Mouse (Mus musculus): ENCODE results near the gene Irgc1.
A peak's percentile ranks its signal among the peaks of the same experiment; 100 is the strongest.
"Not testable (repeated sequence)": the region's sequence is repeated elsewhere in the genome, so short reads cannot be mapped to it uniquely, and the experiment has no call there.

Gene Irgc1

DNA sequence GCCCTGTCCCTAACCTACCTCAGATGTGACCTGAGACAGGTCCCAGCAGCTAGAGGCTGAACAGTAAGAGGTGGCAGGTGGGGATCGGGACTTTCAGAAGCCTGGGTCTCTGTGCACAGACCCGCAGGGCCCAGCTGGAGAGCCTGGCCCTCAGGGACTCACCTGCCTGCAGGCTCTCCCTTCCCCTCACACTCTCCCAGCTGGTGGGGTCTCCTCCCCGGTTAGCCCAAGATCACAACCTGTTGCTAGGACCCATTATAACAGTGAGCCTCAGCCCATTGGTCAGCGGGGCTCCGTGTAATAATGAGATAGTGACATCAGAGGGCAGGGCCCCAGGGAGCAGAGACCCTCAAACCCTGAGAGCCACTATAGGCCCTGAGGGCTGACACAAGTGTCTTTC is 16.8 kb downstream of the Irgc1 start:
- DNase-seq (ENCODE audit: low read depth), result no peak

DNA sequence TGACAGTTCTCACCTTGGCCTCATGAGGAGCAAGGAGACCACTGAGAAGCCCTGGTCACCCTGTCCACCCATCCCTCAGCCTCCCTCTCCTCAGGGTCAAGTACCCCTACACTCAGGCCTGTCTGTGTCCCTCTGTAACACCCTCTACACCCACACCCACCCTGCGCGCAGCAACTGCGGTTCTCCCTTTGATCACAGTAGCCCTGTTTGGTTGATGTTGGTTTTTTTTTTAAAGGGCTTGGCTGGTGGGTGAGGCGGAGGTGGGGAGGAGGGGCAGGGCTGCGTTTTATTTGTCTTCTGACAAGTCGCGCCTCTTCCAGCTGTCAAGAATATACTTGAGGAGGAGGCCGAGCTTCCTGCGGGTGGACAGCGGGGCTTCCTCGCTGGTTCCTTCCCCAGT is 20.4 kb downstream of the Irgc1 start:
- peak; percentile 75 for DNase-seq (ENCODE audit: low read depth)

DNA sequence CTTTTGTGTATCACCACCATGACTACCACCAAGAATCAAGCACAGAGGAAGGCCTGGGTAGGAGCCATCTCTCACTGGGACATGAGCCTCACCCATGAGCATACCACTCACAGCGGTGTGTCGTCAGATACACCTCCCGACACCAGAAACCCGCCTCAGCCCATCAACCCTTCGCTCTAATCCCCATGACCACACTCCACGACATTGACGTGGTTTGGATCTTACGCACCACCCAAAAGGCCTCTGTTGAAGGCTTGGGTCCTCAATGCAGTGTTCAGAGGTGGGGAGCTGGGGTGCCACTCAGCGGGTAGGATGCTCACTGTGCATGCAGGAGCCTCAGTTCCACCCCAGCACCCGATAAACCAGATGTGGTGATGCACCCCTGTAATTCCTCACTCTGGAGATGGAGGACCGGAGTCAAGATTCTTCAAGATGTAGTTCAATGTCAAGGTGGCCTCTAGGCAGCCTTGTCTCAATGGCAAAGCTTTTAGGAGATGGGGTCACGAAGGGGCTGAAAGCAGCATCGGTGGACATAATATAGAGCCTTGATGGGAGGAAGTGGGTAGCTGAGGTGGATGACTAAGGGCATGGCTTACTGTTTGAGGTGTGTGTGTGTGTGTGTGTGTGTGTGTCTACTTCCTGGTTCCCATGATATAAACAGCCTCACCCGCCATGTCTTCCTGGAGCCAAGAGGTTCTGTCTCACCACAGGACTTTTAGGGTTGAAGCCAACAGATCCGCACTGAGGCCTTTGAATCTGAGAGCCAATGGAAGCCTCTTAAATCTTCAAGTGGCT is 21.3 kb downstream of the Irgc1 start:
- DNase-seq (ENCODE audit: low read depth), result peak; percentile 83

DNA sequence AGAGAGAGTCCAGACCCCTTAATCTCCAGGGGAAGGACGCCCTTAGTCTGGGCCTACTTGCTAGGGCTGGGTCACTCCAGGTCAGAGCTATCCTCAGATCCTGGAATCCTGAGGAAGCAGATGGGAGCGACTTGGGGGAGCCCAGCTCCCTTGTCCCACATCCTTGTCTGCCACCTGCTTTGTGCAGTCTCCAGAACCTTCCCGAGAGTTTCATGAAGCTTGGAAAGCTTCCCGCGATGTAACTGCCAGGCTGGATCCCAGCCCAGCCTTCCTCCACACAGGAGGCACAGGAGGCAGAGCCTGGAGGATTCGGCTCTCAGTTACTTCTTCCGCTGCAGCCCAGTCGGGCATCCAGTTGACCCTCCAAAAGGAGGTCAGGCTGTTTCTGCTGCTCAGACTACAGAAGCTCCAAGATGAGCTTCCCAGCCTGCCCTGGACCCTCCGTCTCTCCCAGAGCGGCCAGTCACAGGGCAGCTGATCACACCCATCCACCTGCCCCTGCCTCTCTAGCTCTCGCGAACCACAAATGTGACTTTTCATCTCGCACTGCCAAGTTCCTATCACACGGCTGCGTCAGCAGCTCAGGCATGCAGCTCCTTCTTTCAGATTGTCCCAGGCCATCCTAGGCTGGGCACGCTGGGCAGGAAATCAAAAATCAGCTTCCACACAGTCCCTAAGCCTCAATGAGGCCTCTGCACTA is 22.5 kb downstream of the Irgc1 start:
- DNase-seq (ENCODE audit: low read depth), result no peak

DNA sequence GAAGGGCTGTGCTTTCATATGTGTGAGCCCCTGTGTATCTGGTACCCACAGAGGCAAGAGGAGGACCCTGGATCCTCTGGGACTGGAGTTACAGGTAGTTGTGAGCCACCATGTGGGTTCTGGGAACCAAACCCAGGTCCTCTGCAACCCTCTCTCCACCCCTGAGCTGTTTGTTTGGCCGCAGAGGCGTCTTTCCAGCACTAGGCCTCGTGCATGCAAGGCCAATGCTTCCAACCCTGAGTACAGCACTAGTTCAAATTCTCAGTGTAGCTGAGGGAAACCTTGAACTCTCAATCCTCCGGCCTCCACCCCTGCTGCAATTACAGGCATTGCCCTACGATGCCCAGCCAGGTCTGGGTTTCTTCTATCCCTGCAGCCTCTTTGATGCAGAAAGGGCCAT is 23.4 kb downstream of the Irgc1 start:
- no peak for DNase-seq (ENCODE audit: low read depth)

DNA sequence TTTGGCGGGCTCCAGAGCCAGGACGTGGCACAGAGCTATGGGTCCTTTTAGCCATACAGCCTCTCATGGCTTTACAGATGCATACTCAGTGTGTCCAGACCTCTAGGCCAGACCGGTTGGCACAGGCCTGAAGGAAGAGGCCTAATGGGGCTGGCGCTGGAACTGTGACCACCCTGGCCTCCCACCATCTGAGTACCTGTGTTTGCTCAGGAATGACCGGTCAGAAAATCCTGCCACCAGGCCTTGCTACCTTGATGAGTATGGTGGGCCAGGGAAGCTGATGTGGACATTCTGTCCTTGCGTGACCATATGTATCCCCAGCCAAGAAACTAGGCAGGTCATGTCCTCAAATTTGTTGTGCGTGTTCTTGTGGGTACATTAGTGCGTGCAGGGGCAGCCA is 24.9 kb downstream of the Irgc1 start:
- DNase-seq (ENCODE audit: low read depth), result no peak

DNA sequence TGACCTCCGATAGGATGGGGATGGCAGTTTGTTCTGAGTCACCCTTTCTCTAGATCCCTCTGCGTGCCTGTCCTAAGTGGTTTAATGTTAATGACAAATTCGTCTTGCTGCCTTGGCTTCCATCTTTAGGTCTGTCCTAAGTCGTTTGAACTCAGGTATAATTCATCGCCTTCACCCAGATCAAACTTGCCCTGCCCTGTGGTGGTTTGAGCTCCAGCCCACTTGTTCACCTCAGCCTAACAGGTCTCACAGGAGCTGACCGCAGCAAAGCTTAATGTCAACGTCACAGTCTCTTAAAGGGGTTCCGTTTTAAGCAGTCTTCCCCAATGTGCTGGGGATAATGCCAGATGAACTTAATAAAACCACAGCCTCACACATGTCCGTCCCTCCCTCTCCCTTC is 26.2 kb downstream of the Irgc1 start:
- no peak for DNase-seq (ENCODE audit: low read depth)

DNA sequence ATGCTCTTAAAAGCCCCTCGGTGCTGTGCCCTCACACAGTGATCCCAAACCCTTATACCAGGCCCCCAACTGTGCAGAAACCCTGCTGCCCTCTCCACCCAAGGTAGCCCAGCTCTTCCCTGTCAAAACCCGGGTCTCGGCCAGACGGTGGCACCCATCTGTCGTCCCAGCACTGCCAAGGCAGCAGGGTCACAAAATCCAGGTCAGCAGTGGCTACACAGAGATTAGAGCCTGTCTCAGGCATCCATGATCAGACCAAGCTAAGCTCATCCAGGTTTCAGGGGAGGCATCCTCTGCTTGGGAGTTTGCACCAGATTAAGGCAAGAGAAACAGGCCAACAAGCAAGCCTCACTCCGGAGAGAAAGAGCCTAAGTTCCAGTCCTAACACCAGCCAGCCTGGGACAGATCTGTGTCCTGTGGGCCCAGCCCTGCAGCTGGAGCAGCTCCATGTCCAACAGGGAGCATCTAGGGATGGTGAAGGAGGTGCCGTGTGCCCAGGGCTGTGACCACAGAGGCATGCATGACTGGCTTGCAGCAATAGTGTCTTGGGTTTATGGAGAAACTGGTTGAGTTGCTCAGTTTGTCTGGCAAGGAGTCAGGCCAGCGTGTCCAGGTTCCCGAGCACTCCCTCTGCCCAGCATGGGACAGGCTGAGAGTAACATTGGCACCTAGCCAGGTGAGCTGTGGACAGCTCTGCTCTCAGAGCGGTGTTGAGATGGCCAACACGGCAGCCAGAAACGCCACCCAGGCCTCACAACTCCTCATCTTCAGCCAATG is 28.0 kb downstream of the Irgc1 start:
- DNase-seq (ENCODE audit: low read depth), result no peak

DNA sequence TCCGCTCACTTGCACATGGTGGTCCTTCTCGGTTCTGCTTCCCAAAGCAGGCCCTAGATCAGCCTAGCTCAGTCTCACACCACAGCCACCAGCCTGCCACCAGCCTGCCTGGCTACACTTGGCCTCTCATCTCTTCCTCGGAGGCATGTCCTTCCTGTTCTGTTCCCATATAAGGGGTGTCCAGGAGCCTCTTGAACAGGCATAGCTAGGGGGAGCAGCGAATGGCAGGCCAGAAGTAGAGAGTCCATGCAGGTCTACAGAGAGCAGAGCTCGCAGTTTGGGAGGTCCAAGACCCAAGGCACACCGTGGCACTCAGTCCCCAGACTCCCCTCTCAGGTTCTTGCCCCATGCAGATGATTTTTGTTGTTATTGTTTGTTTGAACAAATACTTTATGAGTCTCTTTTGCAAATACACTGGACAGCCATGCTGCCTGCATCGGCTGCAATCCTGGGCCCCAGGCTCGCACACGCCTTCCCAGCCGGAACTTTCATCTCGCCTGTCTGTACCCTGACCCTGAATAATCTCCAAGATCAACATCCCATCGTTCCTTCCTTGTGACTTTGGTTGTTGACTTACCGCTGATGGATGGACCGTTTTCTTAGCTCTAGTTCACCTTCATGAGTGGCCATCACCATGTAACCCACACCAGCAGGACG is 28.9 kb downstream of the Irgc1 start:
- DNase-seq (ENCODE audit: low read depth), result no peak

DNA sequence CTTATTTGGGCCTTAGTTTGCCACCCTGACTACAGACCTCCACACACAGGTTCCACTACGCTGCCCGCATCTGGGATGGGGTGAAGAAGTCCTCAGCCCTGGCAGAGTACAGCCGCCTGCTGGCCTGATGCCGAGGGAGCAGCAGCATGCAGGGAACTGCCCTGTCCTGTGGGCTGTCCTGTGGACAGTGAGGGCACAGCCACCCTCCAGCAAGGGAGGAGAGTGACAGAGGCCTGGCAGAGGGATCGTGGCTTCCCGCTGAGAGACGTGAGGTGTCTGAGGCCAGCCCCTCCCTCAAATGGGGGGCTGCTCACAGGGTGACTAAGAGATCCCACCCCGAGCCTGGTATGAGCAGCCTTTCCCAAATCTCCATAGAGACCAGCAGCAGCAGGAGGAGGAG is 29.8 kb downstream of the Irgc1 start:
- DNase-seq (ENCODE audit: low read depth), result no peak

DNA sequence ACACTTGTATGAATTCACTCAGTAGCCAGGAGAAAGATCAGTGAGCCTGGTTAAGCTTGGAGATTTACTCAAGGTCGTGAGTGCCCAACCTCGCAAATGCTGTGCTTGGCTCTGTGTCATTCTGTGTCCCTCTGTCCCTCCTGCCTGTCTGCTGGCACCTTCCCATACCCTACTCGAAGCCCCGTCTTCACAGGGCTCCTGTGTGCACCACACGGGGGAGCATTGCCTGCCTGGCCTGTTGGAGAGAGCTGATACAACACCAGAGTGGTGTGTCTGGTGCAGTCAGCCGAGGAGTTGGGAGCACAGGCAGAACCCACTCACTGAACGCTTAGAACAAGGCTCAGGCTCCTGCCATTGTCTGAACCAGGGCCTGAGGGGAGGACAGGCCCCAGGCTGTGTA is 30.4 kb downstream of the Irgc1 start:
- no peak for DNase-seq (ENCODE audit: low read depth)

DNA sequence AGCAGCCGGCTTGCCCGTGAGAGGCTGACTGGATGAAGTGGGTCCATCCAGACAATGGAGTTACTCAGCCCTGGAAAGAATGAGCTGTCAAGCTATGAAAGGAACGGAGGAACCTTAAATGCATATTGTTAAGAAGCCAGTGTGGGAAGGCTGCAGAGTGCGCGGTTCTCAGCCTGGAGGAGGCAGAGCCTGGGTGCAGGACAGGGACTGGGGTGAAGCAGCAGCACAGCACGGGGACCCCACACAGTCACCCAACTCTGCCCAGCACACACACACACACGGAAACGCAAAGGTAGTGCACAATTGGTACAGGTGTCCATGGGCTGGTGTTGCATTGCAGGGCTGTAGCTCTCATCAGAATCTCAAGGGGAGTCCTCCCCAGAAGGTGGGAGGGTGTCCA is 32.5 kb downstream of the Irgc1 start:
- DNase-seq (ENCODE audit: low read depth), result no peak

DNA sequence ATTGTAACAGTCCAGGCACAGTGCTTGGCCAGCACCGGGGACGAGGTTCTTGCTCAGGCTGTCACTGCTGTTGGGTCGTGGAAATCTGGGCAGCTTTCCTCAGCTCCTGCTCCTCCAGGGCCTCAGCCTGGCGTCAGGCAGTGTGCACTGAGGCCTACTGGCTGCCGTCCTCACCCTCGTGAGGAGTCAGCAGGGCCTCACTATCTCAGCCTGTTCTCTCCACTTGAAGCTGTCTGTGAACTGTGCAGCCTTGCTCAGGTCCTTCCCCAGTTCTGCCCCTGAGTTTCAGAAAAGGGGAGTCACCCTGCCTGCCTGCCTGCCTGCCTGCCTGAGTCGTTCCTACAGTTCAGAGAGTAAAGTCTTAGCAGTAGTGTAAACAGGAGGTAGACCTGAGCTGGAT is 36.8 kb downstream of the Irgc1 start:
- peak; percentile 36 for DNase-seq (ENCODE audit: low read depth)

DNA sequence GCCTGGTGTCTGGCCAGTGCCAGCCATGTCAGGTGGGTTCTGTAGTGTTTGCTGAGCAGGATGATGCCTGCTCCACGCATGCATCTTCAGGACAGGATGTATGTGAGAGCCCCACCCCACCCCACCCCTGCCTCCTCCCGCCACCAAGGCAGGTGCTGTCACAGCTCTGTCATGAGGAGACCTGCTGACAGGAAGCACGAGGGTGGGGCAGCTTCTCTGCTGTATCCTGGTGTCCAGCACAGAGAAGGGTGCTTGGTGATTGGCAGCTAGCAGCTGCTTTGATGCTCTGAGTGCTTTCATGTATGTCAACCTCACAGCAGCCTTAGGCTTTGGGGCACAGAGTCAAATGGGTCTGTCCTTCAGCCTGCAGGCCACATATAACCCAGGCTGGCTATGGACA is 38.5 kb downstream of the Irgc1 start:
- DNase-seq (ENCODE audit: low read depth), result peak; percentile 92

DNA sequence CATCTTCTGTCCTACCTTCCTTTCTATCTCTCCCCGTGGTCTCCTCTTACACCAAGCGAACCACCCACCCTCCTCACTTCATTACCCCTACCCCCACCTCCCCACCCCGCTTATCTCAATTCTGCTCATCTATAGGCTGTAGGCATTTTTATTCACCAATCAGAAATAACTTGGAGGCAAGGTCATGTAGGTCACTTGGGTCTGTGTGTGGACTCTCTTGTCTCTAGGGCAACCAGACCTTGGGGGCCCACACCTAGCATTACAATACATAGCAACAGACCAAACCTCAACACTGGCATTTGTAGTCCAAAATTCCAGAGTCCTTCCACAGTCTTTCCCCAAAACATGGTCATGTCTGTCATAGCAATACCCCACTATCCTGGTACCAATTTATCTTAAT is 41.3 kb downstream of the Irgc1 start:
- DNase-seq (ENCODE audit: low read depth), result no peak

DNA sequence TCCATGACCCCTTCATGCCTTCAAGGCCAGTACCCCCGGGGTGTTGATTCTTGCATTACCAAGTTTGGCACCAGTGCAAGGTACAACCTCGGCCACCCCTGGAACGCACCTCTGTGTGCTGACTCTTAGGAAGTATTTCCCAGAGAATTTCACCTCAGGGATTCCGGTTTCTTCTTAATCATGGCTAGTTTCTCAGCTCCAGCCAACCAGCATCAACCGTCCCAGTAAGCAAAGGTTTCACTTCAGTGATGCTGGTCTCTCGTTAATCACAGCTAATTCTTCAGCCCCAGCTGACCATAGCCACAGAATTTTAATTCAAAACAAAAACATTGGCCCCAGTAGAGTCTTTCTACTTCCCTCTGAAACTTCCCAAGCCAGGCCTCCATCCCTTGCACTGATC is 42.0 kb downstream of the Irgc1 start:
- DNase-seq (ENCODE audit: low read depth), result no peak

DNA sequence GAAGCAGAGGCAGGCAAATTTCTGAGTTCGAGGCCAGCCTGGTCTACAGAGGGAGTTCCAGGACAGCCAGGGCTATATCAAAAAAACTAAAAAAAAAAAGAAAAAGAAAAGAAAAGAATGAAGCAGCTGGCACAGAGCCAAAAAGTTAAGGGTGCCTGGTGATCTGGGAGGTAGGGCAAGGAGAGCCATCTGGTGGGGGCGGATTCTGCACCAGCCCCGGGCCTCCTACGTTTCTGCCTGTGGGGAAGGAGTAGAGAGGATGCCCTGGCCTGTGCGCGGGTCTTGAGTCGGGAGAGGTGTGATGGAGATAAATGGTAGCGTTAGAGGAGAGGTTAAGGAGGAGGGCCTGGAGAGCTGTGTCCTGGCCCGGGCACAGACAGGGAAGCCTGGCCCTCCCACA is 43.9 kb downstream of the Irgc1 start:
- DNase-seq (ENCODE audit: low read depth), result no peak

DNA sequence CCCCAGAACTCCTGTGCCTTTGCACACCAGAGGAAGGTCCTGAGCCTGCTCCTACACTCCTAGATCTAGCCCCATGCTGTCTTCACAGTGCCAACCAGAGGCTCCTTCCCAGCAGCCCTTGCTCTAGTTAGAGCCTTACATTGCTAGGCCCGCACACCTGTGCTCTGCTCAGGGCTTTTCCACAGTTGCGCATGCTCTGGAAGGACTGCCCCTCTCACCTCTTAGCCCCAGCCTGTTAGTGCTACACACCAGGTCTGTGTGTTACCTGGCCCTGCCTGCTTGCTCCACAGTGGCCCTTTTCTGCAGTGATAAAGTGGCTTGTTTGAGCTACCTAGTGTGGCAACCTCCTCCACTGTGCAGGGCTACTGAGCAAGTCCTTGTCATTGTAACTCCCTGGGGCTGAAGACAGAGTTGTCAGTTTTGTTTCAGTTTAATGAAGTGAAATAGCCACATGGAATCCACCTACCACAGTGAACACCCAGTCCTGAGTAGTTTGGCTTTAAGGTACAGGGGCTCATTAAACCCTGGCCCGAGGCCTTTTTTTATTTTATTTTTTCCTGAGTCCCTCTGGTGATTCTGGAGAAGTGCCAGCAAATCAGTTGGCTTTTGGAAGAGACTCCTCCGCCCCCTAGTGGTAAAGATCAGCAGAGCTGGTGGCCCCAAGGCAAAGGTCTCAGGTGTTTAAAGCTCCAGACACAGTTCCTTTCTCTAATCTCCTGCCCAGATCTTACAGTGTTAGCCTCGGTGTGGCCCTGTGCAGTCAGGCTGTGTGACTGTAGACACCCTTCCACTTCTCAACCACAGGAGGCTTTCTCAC is 45.4 kb downstream of the Irgc1 start:
- DNase-seq (ENCODE audit: low read depth), result peak; percentile 89

DNA sequence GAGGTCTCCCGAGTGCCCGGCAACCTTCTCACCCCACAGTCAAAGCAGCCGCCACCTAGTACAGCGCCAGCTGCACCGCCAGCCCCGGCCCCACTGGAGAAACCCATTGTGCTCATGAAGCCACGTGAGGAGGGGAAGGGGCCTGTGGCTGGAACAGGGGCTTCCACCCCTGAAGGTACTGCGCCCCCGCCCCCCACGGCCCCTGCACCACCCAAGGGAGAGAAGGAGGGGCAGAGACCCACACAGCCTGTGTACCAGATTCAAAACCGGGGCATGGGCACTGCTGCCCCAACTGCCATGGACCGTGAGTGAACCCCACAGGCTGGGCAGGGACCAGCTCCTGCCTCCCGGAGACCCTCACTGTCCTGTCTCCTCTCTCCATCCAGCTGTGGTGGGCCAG is 46.4 kb downstream of the Irgc1 start:
- DNase-seq (ENCODE audit: low read depth), result no peak

DNA sequence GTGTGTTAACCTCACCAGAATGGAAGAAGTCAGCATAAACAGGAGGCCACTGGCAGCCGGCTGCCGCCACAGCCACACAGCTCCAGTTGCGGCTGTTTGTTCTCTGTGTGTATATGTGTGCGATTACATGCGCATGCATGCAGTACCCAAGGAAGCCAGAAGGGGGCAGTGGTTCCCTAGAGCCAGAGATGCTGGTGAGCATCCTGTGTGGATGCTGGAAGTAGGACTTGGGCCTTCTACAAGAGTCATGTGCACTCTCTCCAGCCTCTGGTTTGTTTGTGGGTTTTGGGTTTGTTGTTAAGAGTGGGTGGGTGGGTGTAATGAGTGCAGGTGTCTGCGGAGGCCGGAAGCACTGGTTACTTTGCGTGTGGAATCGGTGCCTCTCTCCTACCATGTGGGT is 49.2 kb downstream of the Irgc1 start:
- peak; percentile 70 for DNase-seq (ENCODE audit: low read depth)

DNA sequence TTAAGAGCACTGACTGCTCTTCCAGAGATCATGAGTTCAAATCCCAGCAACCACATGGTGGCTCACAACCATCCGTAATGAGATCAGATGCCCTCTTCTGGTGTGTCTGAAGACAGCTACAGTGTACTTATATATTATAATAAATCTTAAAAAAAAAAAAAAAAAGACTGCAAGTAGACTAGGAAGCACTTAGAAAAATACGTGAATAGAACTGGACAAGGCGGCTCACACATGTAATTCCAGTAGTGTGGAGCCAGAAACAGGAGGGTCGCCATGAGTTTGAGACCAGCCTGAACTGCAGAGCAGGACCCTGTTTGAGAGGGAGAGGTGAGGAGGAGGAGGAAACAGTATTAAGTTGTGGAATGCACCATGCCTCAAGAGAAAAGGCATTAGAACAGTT is 51.6 kb downstream of the Irgc1 start:
- DNase-seq (ENCODE audit: low read depth), result not testable (repeated sequence)

DNA sequence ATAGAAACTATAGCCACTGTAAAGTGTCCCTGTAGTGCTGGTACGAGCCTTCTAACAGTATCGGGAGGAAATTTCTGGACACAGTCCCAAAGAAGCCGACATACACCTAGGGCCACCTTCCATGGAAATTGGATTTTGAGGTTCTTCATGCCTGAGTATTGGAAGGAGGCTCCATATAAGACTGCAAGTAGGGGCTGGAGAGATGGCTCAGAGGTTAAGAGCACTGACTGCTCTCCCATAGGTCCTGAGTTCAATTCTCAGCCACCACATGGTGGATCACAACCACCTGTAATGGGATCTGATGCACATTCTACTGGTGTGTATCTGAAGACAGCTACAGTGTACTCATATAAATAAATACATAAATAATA is 52.0 kb downstream of the Irgc1 start:
- no peak for DNase-seq (ENCODE audit: low read depth)

Data from naive thymus-derived CD4-positive, alpha-beta T cell, adult 2 months (primary cell).